Mouse (Mus musculus) hindbrain, embryonic 16.5 days (tissue): ENCODE results near the gene Col27a1. TPM values are rescaled to one million over a fixed set of nuclear protein-coding genes. Genes with fewer than 3 reads are reported as not detected.

Experiments used
- ATAC-seq: fragments of 200-750 bp; cut with Nextera tagmentation; 2 replicates; pipeline ENCODE4 v1.8.0; 2017; ENCODE audit warnings: moderate TSS enrichment, moderate library complexity
- H3K27ac ChIP-seq: fragments of 300-500 bp; sonication (generic); 2 replicates; pipeline ENCODE4 v1.5.1; 2014; ENCODE audit warnings: low read depth, mild to moderate bottlenecking, control low read depth, low read length, moderate library complexity
- H3K27me3 ChIP-seq: fragments of 300-500 bp; sonication (generic); replicated peaks from 2 replicates; pipeline ENCODE4 v1.6.1; 2014; ENCODE audit warnings: low read length; ENCODE audit not compliant: control insufficient read depth, insufficient read depth
- H3K36me3 ChIP-seq: fragments of 300-500 bp; sonication (generic); 2 replicates; pipeline ENCODE4 v1.6.1; 2014; ENCODE audit warnings: mild to moderate bottlenecking, low read length, moderate library complexity, mixed read lengths; ENCODE audit not compliant: control insufficient read depth, insufficient read depth
- H3K4me1 ChIP-seq: fragments of 300-500 bp; sonication (generic); 2 replicates; pipeline ENCODE4 v1.6.1; 2014; ENCODE audit warnings: low read depth, low read length; ENCODE audit not compliant: control insufficient read depth, insufficient read depth
- H3K4me2 ChIP-seq: fragments of 300-500 bp; sonication (generic); 2 replicates; pipeline ENCODE4 v1.6.1; 2014; ENCODE audit warnings: mild to moderate bottlenecking, low read length, control low read depth, moderate library complexity
- H3K4me3 ChIP-seq: fragments of 300-500 bp; sonication (generic); 2 replicates; pipeline ENCODE4 v1.5.1; 2014; ENCODE audit warnings: mild to moderate bottlenecking, low read length, control low read depth, moderate library complexity
- H3K9ac ChIP-seq: fragments of 300-500 bp; sonication (generic); 2 replicates; pipeline ENCODE4 v1.6.1; 2014; ENCODE audit warnings: low read depth, mild to moderate bottlenecking, control low read depth, low read length, moderate library complexity
- H3K9me3 ChIP-seq: fragments of 300-500 bp; sonication (generic); 2 replicates; pipeline ENCODE4 v1.6.1; 2014; ENCODE audit warnings: mild to moderate bottlenecking, low read length, moderate library complexity; ENCODE audit not compliant: control insufficient read depth
- WGBS: fragments of 180-500 bp; shearing (Covaris S2); extraction: QIAGEN DNeasy Blood & Tissue Kit; methylation state at CpG from one replicate; pipeline ENCODE4 v1.1.7; 2014; 5-methylcytosine and 5-hydroxymethylcytosine counted together
- polyA plus RNA-seq: library from polyadenylated mRNA; unstranded; fragments of >200 nt; fragmentation: Nextera tagmentation; extraction: Ambion mirVana; gene quantifications from 2 replicates; pipeline ENCODE4 v1.2.1, GENCODE M21; 2015

Gene Col27a1
- 2.7 and 3.1 TPM in 2 replicates for polyA plus RNA-seq

GRCm38 (mm10) chr4:63213907-63214621 lies at the start of gene Col27a1:
Gene Col27a1 (plus strand): TSS chr4:63214004.
- H3K9ac ChIP-seq, result peak within 1 kb of the TSS; percentile 75
- H3K36me3 ChIP-seq, result no peaks in the 10 kb centered on the region
- no peak within 1 kb of the TSS for H3K27ac ChIP-seq
- peak within 1 kb of the TSS; percentile 68 for H3K4me3 ChIP-seq
- H3K4me1 ChIP-seq, result peaks cover 22% of the 10 kb centered on the region
- WGBS, result under 1% methylated on average over 55 of the region's 61 CpGs
- peak; percentile 35; the same call in 1 of the 2 replicates for ATAC-seq
- H3K4me2 ChIP-seq, result peak within 1 kb of the TSS; percentile 100
- no peaks in the 10 kb centered on the region for H3K9me3 ChIP-seq
- H3K27me3 ChIP-seq, result peaks cover 34% of the 10 kb centered on the region

GRCm38 (mm10) chr4:63165636-63166035 lies 48.2 kb upstream of the Col27a1 start:
- Histone ChIP-seq H3K27ac (no peak overlapping the region), H3K4me3 (no peak overlapping the region), H3K9ac (no peak overlapping the region), H3K36me3 (no peaks in the 10 kb centered on the region), H3K4me1 (no peaks in the 10 kb centered on the region), H3K4me2 (no peak overlapping the region), H3K9me3 (no peaks in the 10 kb centered on the region), H3K27me3 (no peaks in the 10 kb centered on the region)
- 89% methylated on average over 4 of the region's 4 CpGs for WGBS
- ATAC-seq, result no peak

GRCm38 (mm10) chr4:63166323-63166722 lies 47.5 kb upstream of the Col27a1 start:
- no peak for ATAC-seq
- 89% methylated on average over 5 of the region's 5 CpGs for WGBS
- Histone ChIP-seq H3K9me3 (no peaks in the 10 kb centered on the region), H3K27me3 (no peaks in the 10 kb centered on the region), H3K4me1 (no peaks in the 10 kb centered on the region), H3K4me3 (no peak overlapping the region), H3K36me3 (no peaks in the 10 kb centered on the region), H3K27ac (no peak overlapping the region), H3K4me2 (no peak overlapping the region), H3K9ac (no peak overlapping the region)

GRCm38 (mm10) chr4:63170061-63170460 lies 43.7 kb upstream of the Col27a1 start:
- Histone ChIP-seq H3K9me3 (0 out of 2 replicates have a peak, but pooled peaks cover 2% of the 10 kb centered on the region), H3K27ac (no peak overlapping the region), H3K27me3 (peaks cover 2% of the 10 kb centered on the region; the same call in 1 of the 2 replicates), H3K36me3 (no peaks in the 10 kb centered on the region), H3K4me3 (no peak overlapping the region), H3K4me2 (no peak overlapping the region), H3K4me1 (no peaks in the 10 kb centered on the region), H3K9ac (no peak overlapping the region)
- ATAC-seq, result no peak
- WGBS, result 90% methylated on average over 4 of the region's 4 CpGs

GRCm38 (mm10) chr4:63171122-63171521 lies 42.7 kb upstream of the Col27a1 start:
- H3K36me3 ChIP-seq, result no peaks in the 10 kb centered on the region
- no peak overlapping the region for H3K4me3 ChIP-seq
- 0 out of 2 replicates have a peak, but pooled peaks cover 2% of the 10 kb centered on the region for H3K9me3 ChIP-seq
- no peak overlapping the region for H3K27ac ChIP-seq
- no peak overlapping the region for H3K9ac ChIP-seq
- WGBS, result 47% methylated on average over 24 of the region's 24 CpGs
- no peak for ATAC-seq
- no peak overlapping the region for H3K4me2 ChIP-seq
- H3K4me1 ChIP-seq, result no peaks in the 10 kb centered on the region
- peaks cover 2% of the 10 kb centered on the region; the same call in 1 of the 2 replicates for H3K27me3 ChIP-seq

- Histone ChIP-seq H3K27me3 (peaks cover 2% of the 10 kb centered on the region; the same call in 1 of the 2 replicates), H3K9me3 (0 out of 2 replicates have a peak, but pooled peaks cover 2% of the 10 kb centered on the region), H3K27ac (no peak within 1 kb of the TSS), H3K4me2 (no peak within 1 kb of the TSS), H3K36me3 (no peaks in the 10 kb centered on the region), H3K4me1 (no peaks in the 10 kb centered on the region), H3K4me3 (no peak within 1 kb of the TSS), H3K9ac (no peak within 1 kb of the TSS)
- ATAC-seq, result no peak
- 87% methylated on average over 4 of the region's 4 CpGs for WGBS
These were observed 41.7 kb upstream of the Col27a1 start, which contains the start of gene Kif12 for GRCm38 (mm10) chr4:63171969-63172685. Gene Kif12 (minus strand): TSS chr4:63172131.

- Histone ChIP-seq H3K9ac (no peak overlapping the region), H3K27ac (no peak overlapping the region), H3K9me3 (no peaks in the 10 kb centered on the region), H3K4me2 (no peak overlapping the region), H3K4me3 (no peak overlapping the region), H3K4me1 (no peaks in the 10 kb centered on the region), H3K36me3 (no peaks in the 10 kb centered on the region), H3K27me3 (0 out of 2 replicates have a peak, but pooled peaks cover 2% of the 10 kb centered on the region)
- ATAC-seq, result peak; percentile 94
- 13% methylated on average over 5 of the region's 5 CpGs for WGBS
These were observed 32.2 kb upstream of the Col27a1 start for GRCm38 (mm10) chr4:63181556-63181955.

GRCm38 (mm10) chr4:63186281-63186870 lies 27.4 kb upstream of the Col27a1 start:
- no peaks in the 10 kb centered on the region for H3K4me1 ChIP-seq
- peak; percentile 72 for ATAC-seq
- no peaks in the 10 kb centered on the region for H3K9me3 ChIP-seq
- 36% methylated on average over 21 of the region's 21 CpGs for WGBS
- H3K4me2 ChIP-seq, result no peak overlapping the region
- no peak overlapping the region for H3K4me3 ChIP-seq
- no peaks in the 10 kb centered on the region for H3K36me3 ChIP-seq
- H3K27ac ChIP-seq, result no peak overlapping the region
- H3K9ac ChIP-seq, result no peak overlapping the region
- H3K27me3 ChIP-seq, result 0 out of 2 replicates have a peak, but pooled peaks cover 2% of the 10 kb centered on the region

- Histone ChIP-seq H3K9me3 (no peaks in the 10 kb centered on the region), H3K4me1 (no peaks in the 10 kb centered on the region), H3K27ac (no peak overlapping the region), H3K4me2 (no peak overlapping the region), H3K9ac (no peak overlapping the region), H3K36me3 (no peaks in the 10 kb centered on the region), H3K27me3 (no peaks in the 10 kb centered on the region), H3K4me3 (no peak overlapping the region)
- ATAC-seq, result no peak
- WGBS, result 79% methylated on average over 5 of the region's 5 CpGs
These were observed 22.2 kb upstream of the Col27a1 start for GRCm38 (mm10) chr4:63191641-63192040.
